9 mouse cellular contexts compared by ENCODE assay signal in genomic region chr4:133103525-133104193, GRCm38 (mm10). TPM values are rescaled to one million over a fixed set of nuclear protein-coding genes. Genes with fewer than 3 reads are reported as not detected.
DNase-seq lines count a peak whose midpoint lies in the region; ATAC-seq and TF ChIP-seq lines count a peak whose summit lies in the region.
"Had no signal": no experiment of that assay in that cellular context is flagged by ENCODE, and none has a peak within 500 bp of the region (broad histone marks: within the 10 kb centered on the region; RNA-seq: fewer than 3 reads in every experiment).

No protein-coding gene starts in this region.

- intact Hi-C loops in heart, postnatal 10 days (cut with DNase I), result no loop called here

- 11% methylated on average over 16 of the region's 16 CpGs for WGBS in heart, embryonic 11.5 days (ENCODE audit: insufficient replicate concordance)
- 6% methylated on average over 16 of the region's 16 CpGs for WGBS in cerebellum, adult 2 months
- 18% methylated on average over 16 of the region's 16 CpGs for WGBS in liver, embryonic 16.5 days (ENCODE audit: insufficient replicate concordance)
- WGBS in thymus, adult 2 months, result 87% methylated on average over 15 of the region's 16 CpGs

- 0 out of 2 replicates have a peak, but pooled peaks have one; percentile 40 for TF ChIP-seq POLR2A in cerebellum, adult 2 months (IDR thresholded peaks at IDR 0.05; ENCODE audit: borderline replicate concordance, insufficient read depth, low read length)
- TF ChIP-seq POLR2A in thymus, adult 2 months (IDR thresholded peaks at IDR 0.05; ENCODE audit: control insufficient read depth, extremely low read depth, insufficient read depth, low read length, poor library complexity), result no peak

- H3K4me2 ChIP-seq in heart, embryonic 11.5 days, result peak overlapping the region; percentile 40
- H3K4me2 ChIP-seq in liver, embryonic 16.5 days (ENCODE audit: low read depth, low read length), result no peak overlapping the region

- H3K9ac ChIP-seq in heart, embryonic 11.5 days (ENCODE audit: low read depth, low read length), result no peak overlapping the region
- no peak overlapping the region for H3K9ac ChIP-seq in liver, embryonic 16.5 days (ENCODE audit: low read depth, low read length)

- no peak for DNase-seq in heart, postnatal 10 days
- DNase-seq in cerebellum, adult 2 months, result peak; percentile 59 to 71
- DNase-seq in kidney, adult 11 months, result peak; percentile 80
- DNase-seq in layer of hippocampus, postnatal 10 days (ENCODE audit: low spot score in 2 of 2), result no peak
- no peak for DNase-seq in adrenal gland, postnatal 36 days
- no peak for DNase-seq in thymus, adult 2 months

- no peaks in the 10 kb centered on the region for H3K9me3 ChIP-seq in heart, embryonic 11.5 days (replicated peaks; ENCODE audit: control insufficient read depth, low read length)
- no peaks in the 10 kb centered on the region for H3K9me3 ChIP-seq in liver, embryonic 16.5 days (replicated peaks; ENCODE audit: control insufficient read depth, low read length)

- peaks cover 23% of the 10 kb centered on the region for H3K4me1 ChIP-seq in heart, embryonic 11.5 days (ENCODE audit: control insufficient read depth, insufficient read depth, low read length)
- peaks cover 27% of the 10 kb centered on the region for H3K4me1 ChIP-seq in cerebellum, adult 2 months (ENCODE audit: control insufficient read depth, insufficient read depth, low read length)
- H3K4me1 ChIP-seq in liver, embryonic 16.5 days (ENCODE audit: control insufficient read depth, low read depth, low read length), result no peaks in the 10 kb centered on the region; the same call in none of the 2 replicates
- peaks cover 12% of the 10 kb centered on the region for H3K4me1 ChIP-seq in thymus, adult 2 months (replicated peaks; ENCODE audit: control insufficient read depth, insufficient read depth, low read length)

- TF ChIP-seq CTCF in cerebellum, adult 2 months (IDR thresholded peaks at IDR 0.05; ENCODE audit: borderline replicate concordance, insufficient read depth, low read depth, low read length), result no peak
- TF ChIP-seq CTCF in thymus, adult 2 months (IDR thresholded peaks at IDR 0.05; ENCODE audit: borderline replicate concordance, control insufficient read depth, extremely low read depth, insufficient read depth, low read length, poor library complexity), result no peak

- no peaks in the 10 kb centered on the region for H3K36me3 ChIP-seq in heart, embryonic 11.5 days (ENCODE audit: control insufficient read depth, insufficient read depth, low read length)
- H3K36me3 ChIP-seq in liver, embryonic 16.5 days (ENCODE audit: control insufficient read depth, insufficient read depth), result no peaks in the 10 kb centered on the region
- 0 out of 2 replicates have a peak, but pooled peaks cover 4% of the 10 kb centered on the region for H3K36me3 ChIP-seq in thymus, adult 2 months (ENCODE audit: control insufficient read depth, insufficient read depth, low read length)

- H3K27ac ChIP-seq in heart, embryonic 11.5 days (ENCODE audit: low read depth, low read length), result peak overlapping the region; percentile 50
- H3K27ac ChIP-seq in cerebellum, adult 2 months (ENCODE audit: insufficient read depth, low read length), result peak overlapping the region; percentile 16; the same call in 1 of the 2 replicates
- no peak overlapping the region for H3K27ac ChIP-seq in liver, embryonic 16.5 days (ENCODE audit: low read length)
- no peak overlapping the region for H3K27ac ChIP-seq in thymus, adult 2 months (ENCODE audit: control insufficient read depth, insufficient read depth, low read length)

- H3K4me3 ChIP-seq in heart, embryonic 11.5 days (ENCODE audit: low read depth, low read length), result 0 out of 2 replicates have a peak overlapping the region, but pooled peaks have one; percentile 5
- peak overlapping the region; percentile 54 for H3K4me3 ChIP-seq in cerebellum, adult 2 months (replicated peaks; ENCODE audit: insufficient read depth, low read depth, low read length)
- H3K4me3 ChIP-seq in liver, embryonic 16.5 days (ENCODE audit: low read depth, low read length), result no peak overlapping the region
- no peak overlapping the region for H3K4me3 ChIP-seq in thymus, adult 2 months (ENCODE audit: control insufficient read depth, insufficient read depth, low read length)

- no peak for ATAC-seq in heart, embryonic 11.5 days (replicated peaks; ENCODE audit: insufficient number of reproducible peaks, low FRiP score, low TSS enrichment)
- peak; percentile 73 for ATAC-seq in liver, embryonic 16.5 days (ENCODE audit: low read depth)
- ATAC-seq: Patski had no signal

- H3K27me3 ChIP-seq in heart, embryonic 11.5 days (ENCODE audit: control insufficient read depth, insufficient read depth, low read length), result no peaks in the 10 kb centered on the region
- H3K27me3 ChIP-seq in cerebellum, adult 2 months (ENCODE audit: control insufficient read depth, insufficient read depth, low read length), result no peaks in the 10 kb centered on the region
- H3K27me3 ChIP-seq in liver, embryonic 16.5 days (ENCODE audit: control insufficient read depth, insufficient read depth, low read depth, low read length), result no peaks in the 10 kb centered on the region
- no peaks in the 10 kb centered on the region for H3K27me3 ChIP-seq in thymus, adult 2 months (ENCODE audit: control insufficient read depth, insufficient read depth, low read length)
- H3K27me3 ChIP-seq: Patski had no signal

RNA-seq across cellular contexts. Expression of gene Wasf2, which starts 26.6 kb away (rescaled TPM):
- polyA plus RNA-seq in heart, embryonic 11.5 days (2014; fragmentation: Nextera tagmentation; extraction: Ambion mirVana), result 37.3 and 55.8 TPM in 2 replicates
- 100 to 1,000 TPM; 134 to 164 TPM for total RNA-seq in heart, postnatal 10 days (2021)
- 15.0 and 16.3 TPM in 2 replicates for polyA plus RNA-seq in cerebellum, adult 2 months (2012; rRNA removed)
- 41.4 and 42.7 TPM in 2 replicates for polyA plus RNA-seq in liver, embryonic 16.5 days (2015; fragmentation: Nextera tagmentation; extraction: Ambion mirVana)
- 10 to 100 TPM; 42.3 to 42.7 TPM for total RNA-seq in layer of hippocampus, postnatal 10 days (2021)
- total RNA-seq in adrenal gland, postnatal 36 days (2021), result 100 to 1,000 TPM; 122 to 132 TPM
- 163 and 186 TPM in 2 replicates for polyA plus RNA-seq in thymus, adult 2 months (2012; rRNA removed)

Comparison
In these comparisons a context has a peak if more than half of its experiments do, and no peak if none do; other contexts are left out.
1. H3K27ac ChIP-seq: peak in heart, embryonic 11.5 days (single experiment) and cerebellum, adult 2 months (single experiment); none in liver, embryonic 16.5 days (single experiment) and thymus, adult 2 months (single experiment).
2. H3K4me3 ChIP-seq: peak in heart, embryonic 11.5 days (single experiment) and cerebellum, adult 2 months (single experiment); none in liver, embryonic 16.5 days (single experiment) and thymus, adult 2 months (single experiment).
3. DNase-seq: peak in cerebellum, adult 2 months (2 of 2) and kidney, adult 11 months (single experiment); none in heart, postnatal 10 days (0 of 2), layer of hippocampus, postnatal 10 days (0 of 2), adrenal gland, postnatal 36 days (0 of 2) and thymus, adult 2 months (single experiment).